Mouse (Mus musculus) testis, postnatal 14 days (tissue): ENCODE results near the gene Cptp.
A peak's percentile ranks its signal among the peaks of the same experiment; 100 is the strongest.

Experiments
- DNase-seq: peaks from one replicate; pipeline ENCODE4 v3.0.0; 2021; ENCODE audit warnings: low spot score

Cptp gene

GRCm38 (mm10) chr4:155869317-155870033, at the start of gene Cptp, which contains the start of gene Ints11:
Cptp (minus strand) TSS chr4:155869440.
Ints11 (plus strand) TSS chr4:155869546.
- peak; percentile 96 for DNase-seq

- DNase-seq = no peak
Observed at GRCm38 (mm10) chr4:155908751-155909150, 39.5 kb upstream of the Cptp start.

GRCm38 (mm10) chr4:155908281-155908680, 39.0 kb upstream of the Cptp start:
- DNase-seq = no peak

- DNase-seq = no peak
Observed at GRCm38 (mm10) chr4:155907003-155907402, 37.8 kb upstream of the Cptp start.

GRCm38 (mm10) chr4:155906125-155906524, 36.9 kb upstream of the Cptp start:
- DNase-seq = peak; percentile 4

GRCm38 (mm10) chr4:155905634-155906033, 36.4 kb upstream of the Cptp start:
- peak; percentile 4 for DNase-seq

GRCm38 (mm10) chr4:155904318-155905102, 35.3 kb upstream of the Cptp start:
- no peak for DNase-seq

- no peak for DNase-seq
Observed at GRCm38 (mm10) chr4:155903246-155903645, 34.0 kb upstream of the Cptp start.

GRCm38 (mm10) chr4:155901205-155901604, 32.0 kb upstream of the Cptp start:
- peak; percentile 12 for DNase-seq

- DNase-seq = peak; percentile 5
Observed at GRCm38 (mm10) chr4:155899355-155899754, 30.1 kb upstream of the Cptp start.

GRCm38 (mm10) chr4:155898318-155898717, 29.1 kb upstream of the Cptp start:
- no peak for DNase-seq

- DNase-seq = peak; percentile 3
Observed at GRCm38 (mm10) chr4:155896461-155896860, 27.2 kb upstream of the Cptp start.

GRCm38 (mm10) chr4:155895826-155896225, 26.6 kb upstream of the Cptp start:
- DNase-seq = no peak

GRCm38 (mm10) chr4:155895216-155895615, 26.0 kb upstream of the Cptp start:
- peak; percentile 31 for DNase-seq

GRCm38 (mm10) chr4:155894311-155894881, 25.2 kb upstream of the Cptp start:
- DNase-seq = no peak

GRCm38 (mm10) chr4:155893212-155893690, 24.0 kb upstream of the Cptp start:
- DNase-seq = no peak

GRCm38 (mm10) chr4:155892438-155893211, 23.4 kb upstream of the Cptp start:
- peak; percentile 41 for DNase-seq

- peak; percentile 85 for DNase-seq
Observed at GRCm38 (mm10) chr4:155892017-155892416, 22.8 kb upstream of the Cptp start.

- DNase-seq = peak; percentile 96
Observed at GRCm38 (mm10) chr4:155891551-155892001, 22.3 kb upstream of the Cptp start, which contains the start of the genes Pusl1 and Acap3. Pusl1 (minus strand) TSS chr4:155891781. Acap3 (plus strand) TSS chr4:155891822.

GRCm38 (mm10) chr4:155891011-155891471, 21.8 kb upstream of the Cptp start:
- no peak for DNase-seq

GRCm38 (mm10) chr4:155889316-155889715, 20.1 kb upstream of the Cptp start:
- DNase-seq = no peak

- DNase-seq = no peak
Observed at GRCm38 (mm10) chr4:155888181-155888580, 18.9 kb upstream of the Cptp start.
